Mouse (Mus musculus) neural tube, embryonic 13.5 days (tissue): ENCODE measurements around the gene Rarres2. TPM values are rescaled to one million over a fixed set of nuclear protein-coding genes. Genes with fewer than 3 reads are reported as not detected.
"Not testable (repeated sequence)": the region's sequence is repeated elsewhere in the genome, so short reads cannot be mapped to it uniquely, and the experiment has no call there.

Experiments
- ATAC-seq: fragments of 200-750 bp; cut with Nextera tagmentation; 2 replicates; pipeline ENCODE4 v1.8.0; 2017; ENCODE audit warnings: low read depth, mild to moderate bottlenecking, moderate TSS enrichment, moderate library complexity
- H3K27ac ChIP-seq: fragments of 300-500 bp; sonication (generic); replicated peaks from 2 replicates; pipeline ENCODE4 v1.5.1; 2015; ENCODE audit warnings: moderate library complexity, mild to moderate bottlenecking, inconsistent platforms
- H3K27me3 ChIP-seq: fragments of 300-500 bp; sonication (generic); 2 replicates; pipeline ENCODE4 v1.6.1; 2015; ENCODE audit warnings: mild to moderate bottlenecking, inconsistent platforms
- H3K36me3 ChIP-seq: fragments of 300-500 bp; sonication (generic); 2 replicates; pipeline ENCODE4 v1.6.1; 2015; ENCODE audit warnings: mild to moderate bottlenecking, inconsistent platforms
- H3K4me1 ChIP-seq: fragments of 300-500 bp; sonication (generic); replicated peaks from 2 replicates; pipeline ENCODE4 v1.6.1; 2015; ENCODE audit warnings: inconsistent platforms
- H3K4me2 ChIP-seq: fragments of 300-500 bp; sonication (generic); 2 replicates; pipeline ENCODE4 v1.6.1; 2015; ENCODE audit warnings: inconsistent platforms, mild to moderate bottlenecking, moderate library complexity
- H3K4me3 ChIP-seq: fragments of 300-500 bp; sonication (generic); 2 replicates; pipeline ENCODE4 v1.5.1; 2015; ENCODE audit warnings: mild to moderate bottlenecking, inconsistent platforms
- H3K9ac ChIP-seq: fragments of 300-500 bp; sonication (generic); 2 replicates; pipeline ENCODE4 v1.6.1; 2015; ENCODE audit warnings: moderate library complexity, mild to moderate bottlenecking, inconsistent platforms
- H3K9me3 ChIP-seq: fragments of 300-500 bp; sonication (generic); 2 replicates; pipeline ENCODE4 v1.6.1; 2016; ENCODE audit warnings: inconsistent platforms
- WGBS: fragments of 180-500 bp; shearing (Covaris S2); methylation state at CpG from one replicate; pipeline ENCODE4 v1.1.7; 2015; 5-methylcytosine and 5-hydroxymethylcytosine counted together
- polyA plus RNA-seq: library from polyadenylated mRNA; unstranded; fragments of >200 nt; fragmentation: Nextera tagmentation; extraction: Ambion mirVana; gene quantifications from 2 replicates; pipeline ENCODE4 v1.2.1, GENCODE M21; 2015

Gene Rarres2
- polyA plus RNA-seq, 1 experiment from 2014 or later, result 9.2 TPM

DNA sequence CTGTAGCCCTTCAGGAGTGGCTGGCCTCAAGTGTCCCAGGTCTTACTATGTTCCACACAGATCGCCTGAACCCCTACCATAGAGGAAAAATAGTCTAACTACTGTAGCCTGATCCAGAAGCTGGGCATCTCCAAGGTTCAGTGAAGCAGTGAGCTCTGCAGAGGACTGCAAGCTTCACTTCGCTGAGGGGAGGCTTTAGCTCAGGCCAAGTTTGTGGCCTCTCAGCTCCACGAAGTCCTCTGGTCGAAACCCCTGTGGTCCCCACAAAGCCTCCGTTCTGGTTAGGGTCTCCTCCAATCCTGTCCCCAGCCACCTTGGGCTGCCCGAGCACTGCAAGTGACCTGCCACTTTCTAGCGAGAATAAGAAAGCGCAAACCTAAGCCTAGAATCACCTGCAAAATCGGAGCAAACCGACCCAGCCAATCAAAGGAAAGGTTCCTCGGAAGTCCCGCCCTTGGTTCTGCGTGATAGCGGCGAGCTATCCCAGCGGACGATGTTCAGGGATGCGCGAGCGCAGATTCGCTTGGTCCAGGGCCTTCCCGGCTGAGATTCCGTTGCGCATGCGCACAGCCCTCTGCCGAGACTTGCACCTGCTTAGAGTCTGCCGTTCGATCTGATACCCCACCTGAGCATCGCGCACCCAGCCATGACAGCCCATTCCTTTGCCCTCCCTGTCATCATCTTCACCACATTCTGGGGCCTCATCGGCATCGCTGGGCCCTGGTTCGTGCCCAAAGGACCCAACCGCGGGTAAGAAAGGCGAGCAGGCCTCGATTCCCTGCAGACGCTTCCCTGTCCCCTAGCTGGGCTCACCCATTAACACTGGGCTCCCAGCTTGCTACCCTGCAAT, 35.3 kb downstream of the Rarres2 start, which contains the start of gene Atp6v0e2:
Gene Atp6v0e2 (plus strand): TSS at position 511 of the 850 bp plus-strand sequence.
- H3K4me2 ChIP-seq, result peak within 1 kb of the TSS; percentile 68
- peaks cover 45% of the 10 kb centered on the region for H3K4me1 ChIP-seq
- H3K4me3 ChIP-seq, result peak within 1 kb of the TSS; percentile 66
- 3% methylated on average over 38 of the region's 38 CpGs for WGBS
- ATAC-seq, result peak; percentile 96
- peaks cover 31% of the 10 kb centered on the region for H3K36me3 ChIP-seq
- no peaks in the 10 kb centered on the region for H3K27me3 ChIP-seq
- peak within 1 kb of the TSS; percentile 77 for H3K27ac ChIP-seq
- H3K9me3 ChIP-seq, result no peaks in the 10 kb centered on the region
- peak within 1 kb of the TSS; percentile 92 for H3K9ac ChIP-seq

DNA sequence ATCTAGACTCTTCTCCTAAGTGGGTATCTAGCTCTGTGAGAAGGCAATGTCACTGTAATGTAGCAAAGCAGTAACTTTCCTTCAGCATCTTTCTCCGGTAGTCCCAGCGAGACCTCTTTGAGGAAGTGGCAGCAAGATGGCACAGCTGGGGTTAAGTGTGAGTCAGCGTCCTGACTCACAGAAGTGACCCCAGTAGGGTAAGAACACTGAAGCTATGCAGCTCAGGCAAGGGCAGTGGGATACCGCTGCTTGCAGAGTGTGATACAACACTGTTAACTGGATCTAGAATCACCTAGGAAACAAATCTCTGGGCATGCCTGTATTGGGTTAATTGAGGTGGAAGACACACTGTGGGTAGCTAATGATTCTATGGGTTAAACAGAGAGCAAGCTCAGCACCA, 36.5 kb downstream of the Rarres2 start:
- no peak for ATAC-seq
- H3K9me3 ChIP-seq, result no peaks in the 10 kb centered on the region
- H3K9ac ChIP-seq, result no peak overlapping the region
- H3K27me3 ChIP-seq, result no peaks in the 10 kb centered on the region
- no peak overlapping the region; the same call in 1 of the 2 replicates for H3K4me2 ChIP-seq
- H3K4me3 ChIP-seq, result no peak overlapping the region
- peaks cover 34% of the 10 kb centered on the region for H3K4me1 ChIP-seq
- H3K27ac ChIP-seq, result no peak overlapping the region
- H3K36me3 ChIP-seq, result peaks cover 29% of the 10 kb centered on the region
- WGBS, result 76% methylated on average over 4 of the region's 4 CpGs

DNA sequence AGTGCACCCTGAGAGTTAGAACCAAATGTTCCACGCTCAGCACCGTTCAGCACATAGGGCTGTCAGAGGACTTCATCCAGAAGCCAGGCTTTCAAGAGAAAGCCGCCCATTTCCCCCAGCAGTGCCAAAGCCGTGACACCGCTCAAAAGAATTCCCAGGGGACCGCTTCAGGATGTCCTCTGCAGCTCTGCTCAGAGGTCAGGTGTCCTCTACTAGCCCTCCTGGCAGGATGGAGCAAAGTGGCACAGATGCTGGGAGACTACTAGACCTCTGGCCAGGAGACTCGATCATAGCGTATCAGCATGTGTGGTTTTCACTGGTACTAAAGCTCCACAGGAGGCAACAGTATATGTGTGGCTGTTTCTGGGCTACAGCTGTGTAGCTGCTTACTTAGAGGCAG, 37.7 kb downstream of the Rarres2 start:
- no peak for ATAC-seq
- 81% methylated on average over 8 of the region's 8 CpGs for WGBS

DNA sequence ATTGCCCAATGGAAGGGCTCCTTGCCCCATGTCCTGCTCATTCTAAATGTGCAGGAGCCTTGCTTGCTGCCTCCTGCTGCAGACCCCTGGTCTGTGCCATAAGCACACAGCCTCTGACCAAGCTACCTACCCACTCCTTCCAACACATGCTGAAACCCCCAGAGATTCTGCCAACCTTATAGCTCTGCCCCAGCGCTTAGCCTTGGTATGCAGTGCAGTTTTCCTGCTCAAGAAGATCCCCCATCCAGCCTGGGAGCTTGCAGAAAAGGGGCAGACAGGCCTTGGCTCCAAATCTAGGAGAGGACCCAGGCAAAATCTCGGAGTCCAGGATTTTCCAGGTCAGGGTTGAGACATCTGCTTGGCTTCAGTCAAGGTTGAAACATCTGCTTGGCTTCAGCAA, 39.1 kb downstream of the Rarres2 start:
- Histone ChIP-seq H3K9ac (no peak overlapping the region), H3K27ac (no peak overlapping the region), H3K36me3 (peaks cover 34% of the 10 kb centered on the region), H3K9me3 (no peaks in the 10 kb centered on the region), H3K4me3 (no peak overlapping the region), H3K4me1 (peaks cover 18% of the 10 kb centered on the region), H3K27me3 (no peaks in the 10 kb centered on the region), H3K4me2 (no peak overlapping the region)
- WGBS, result 74% methylated on average over 2 of the region's 2 CpGs
- no peak for ATAC-seq

More for the DNA sequence above, 37.7 kb downstream of the Rarres2 start:
- Histone ChIP-seq H3K4me3 (no peak overlapping the region), H3K27me3 (no peaks in the 10 kb centered on the region), H3K9ac (no peak overlapping the region), H3K27ac (no peak overlapping the region), H3K9me3 (no peaks in the 10 kb centered on the region), H3K36me3 (peaks cover 22% of the 10 kb centered on the region), H3K4me1 (peaks cover 29% of the 10 kb centered on the region), H3K4me2 (no peak overlapping the region)

DNA sequence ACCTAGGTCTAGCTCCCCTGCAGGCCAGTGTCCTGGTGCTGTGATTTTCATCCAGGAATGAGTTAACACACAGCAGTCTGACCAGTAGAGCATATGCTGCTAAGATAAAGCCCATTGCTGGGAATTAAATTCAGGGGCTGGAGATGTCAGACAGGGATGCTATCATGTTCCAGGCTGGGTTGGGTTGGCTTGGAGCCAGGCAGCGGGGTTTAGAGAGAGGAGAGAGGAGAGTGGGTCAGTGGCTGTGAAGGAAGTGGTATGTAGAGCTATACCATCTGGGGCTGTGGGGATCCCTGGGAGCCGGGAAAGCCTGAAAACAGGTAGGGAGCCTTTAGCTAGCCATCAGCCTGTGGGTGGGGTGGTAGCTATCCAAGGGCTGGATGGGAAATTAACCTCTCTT, 41.7 kb downstream of the Rarres2 start:
- 82% methylated on average over 2 of the region's 2 CpGs for WGBS
- no peak for ATAC-seq
- Histone ChIP-seq H3K9ac (no peak overlapping the region), H3K4me1 (no peaks in the 10 kb centered on the region), H3K4me3 (no peak overlapping the region), H3K9me3 (no peaks in the 10 kb centered on the region), H3K27me3 (no peaks in the 10 kb centered on the region), H3K4me2 (no peak overlapping the region), H3K27ac (no peak overlapping the region), H3K36me3 (peaks cover 45% of the 10 kb centered on the region)

DNA sequence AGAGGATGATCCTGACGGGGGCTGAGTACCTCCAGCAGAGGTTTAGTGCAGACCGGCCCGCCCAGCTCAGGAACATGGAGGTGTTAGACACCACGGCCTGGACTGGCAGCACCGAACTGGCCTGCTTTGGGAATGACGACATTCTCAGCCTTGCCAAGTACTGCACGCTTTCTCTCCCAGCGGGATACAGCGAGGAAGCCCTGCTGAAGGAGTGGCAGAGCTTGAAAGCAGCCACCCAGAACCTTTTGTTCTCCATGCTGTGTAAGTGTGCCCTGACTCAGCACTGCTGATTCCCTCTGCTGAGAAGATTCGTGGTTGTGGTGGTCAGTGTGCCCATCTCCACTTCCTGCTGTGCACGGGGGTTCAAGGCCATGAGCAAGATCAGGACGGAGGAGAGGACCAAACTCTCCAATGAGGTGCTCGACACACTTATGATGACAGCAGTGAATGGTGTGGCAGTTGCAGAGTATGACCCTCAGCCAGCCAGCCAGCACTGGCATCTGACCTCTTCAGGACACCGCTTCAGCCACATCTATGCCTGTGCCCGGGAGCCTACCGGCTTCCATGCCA, 42.6 kb downstream of the Rarres2 start:
- H3K9me3 ChIP-seq, result no peaks in the 10 kb centered on the region
- 92% methylated on average over 16 of the region's 16 CpGs for WGBS
- H3K9ac ChIP-seq, result no peak overlapping the region
- no peak overlapping the region for H3K4me2 ChIP-seq
- no peak overlapping the region for H3K4me3 ChIP-seq
- H3K27ac ChIP-seq, result no peak overlapping the region
- H3K36me3 ChIP-seq, result peaks cover 46% of the 10 kb centered on the region
- no peaks in the 10 kb centered on the region for H3K4me1 ChIP-seq
- no peak for ATAC-seq
- no peaks in the 10 kb centered on the region for H3K27me3 ChIP-seq

DNA sequence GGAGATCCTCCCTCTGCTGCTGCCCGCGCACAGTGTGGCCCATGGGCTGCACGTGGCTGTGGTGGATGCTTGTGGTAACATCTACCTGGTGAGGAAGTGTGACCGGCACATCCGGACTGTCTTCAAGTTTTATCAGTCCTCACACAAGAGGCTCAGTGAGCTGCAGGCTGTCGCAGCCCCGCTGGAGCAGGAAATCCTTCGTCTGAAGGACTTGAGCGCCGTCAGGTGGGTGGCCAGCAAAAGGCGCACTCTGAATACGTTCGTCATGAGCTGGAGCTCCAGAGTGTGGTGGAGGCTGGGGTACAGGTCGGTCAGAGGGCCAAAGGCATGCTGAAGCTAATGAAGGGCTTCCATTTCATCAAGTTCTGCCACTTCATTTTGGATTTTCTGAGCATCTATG, 43.3 kb downstream of the Rarres2 start:
- Histone ChIP-seq H3K27ac (no peak overlapping the region), H3K4me3 (no peak overlapping the region), H3K9ac (no peak overlapping the region), H3K4me1 (no peaks in the 10 kb centered on the region), H3K4me2 (no peak overlapping the region), H3K36me3 (peaks cover 46% of the 10 kb centered on the region), H3K27me3 (no peaks in the 10 kb centered on the region), H3K9me3 (no peaks in the 10 kb centered on the region)
- no peak for ATAC-seq
- WGBS, result 81% methylated on average over 14 of the region's 14 CpGs

DNA sequence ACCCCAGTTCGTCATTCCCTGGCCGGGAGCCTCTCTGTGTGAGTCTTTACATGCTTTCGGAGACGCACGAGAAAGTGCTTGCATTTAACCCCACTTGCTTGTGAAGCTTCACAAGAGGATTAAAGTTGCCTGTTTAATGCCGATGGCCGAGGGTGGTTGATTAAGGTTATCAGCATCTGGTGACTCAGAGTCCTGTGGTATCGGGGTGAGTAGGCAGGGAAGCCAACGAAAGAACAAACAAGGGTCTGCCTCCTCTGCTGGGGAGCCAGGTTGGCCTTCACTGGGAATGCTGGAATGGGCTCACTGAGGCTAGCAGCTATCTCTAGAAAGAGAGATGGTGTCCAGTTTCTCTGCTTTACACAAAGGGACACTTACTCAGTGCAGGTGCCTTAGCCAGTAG, 44.7 kb downstream of the Rarres2 start:
- Histone ChIP-seq H3K36me3 (peaks cover 46% of the 10 kb centered on the region), H3K27ac (no peak overlapping the region), H3K4me3 (no peak overlapping the region), H3K9me3 (no peaks in the 10 kb centered on the region), H3K9ac (no peak overlapping the region), H3K27me3 (no peaks in the 10 kb centered on the region), H3K4me1 (no peaks in the 10 kb centered on the region), H3K4me2 (no peak overlapping the region)
- WGBS, result 91% methylated on average over 9 of the region's 9 CpGs
- no peak for ATAC-seq

DNA sequence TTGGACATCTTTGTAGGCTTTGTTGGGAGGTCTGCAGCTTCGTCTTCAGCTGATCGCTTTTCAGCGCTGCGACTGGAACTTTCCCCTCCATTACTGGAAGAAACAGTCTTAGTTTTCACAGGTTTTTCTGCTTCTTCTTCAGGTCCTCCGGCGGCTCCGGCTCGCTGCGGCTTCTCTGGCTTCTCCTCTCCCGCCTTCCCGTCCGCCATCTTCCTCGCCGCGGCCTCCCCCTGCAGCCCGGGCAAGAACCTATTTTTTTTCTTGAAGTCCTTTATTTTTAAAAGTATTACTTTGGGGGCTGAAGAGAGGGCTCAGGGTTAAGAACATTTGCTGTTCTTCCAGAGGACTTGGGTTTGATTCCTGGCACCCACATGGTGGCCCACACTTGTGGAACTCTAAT, 47.7 kb downstream of the Rarres2 start:
- 94% methylated on average over 16 of the region's 16 CpGs for WGBS
- H3K27me3 ChIP-seq, H3K4me1 ChIP-seq, H3K9me3 ChIP-seq, ATAC-seq, H3K27ac ChIP-seq, H3K9ac ChIP-seq, H3K4me3 ChIP-seq, H3K4me2 ChIP-seq: not testable (repeated sequence)
- peaks cover 35% of the 10 kb centered on the region for H3K36me3 ChIP-seq

Other genes with a start within 250 kb of the Rarres2 start
- 23.8 and 27.4 TPM in 2 replicates for gene Krba1, start 177.2 kb downstream of the Rarres2 start, polyA plus RNA-seq
- 21.0 and 22.6 TPM in 2 replicates for gene Zfp467, start 127.0 kb downstream of the Rarres2 start, polyA plus RNA-seq
- gene Sspo, start 124.6 kb downstream of the Rarres2 start, polyA plus RNA-seq, result 0.31 and 0.43 TPM in 2 replicates
- 177 and 203 TPM in 2 replicates for gene Atp6v0e2, start 35.2 kb downstream of the Rarres2 start, polyA plus RNA-seq
- 20.7 and 24.0 TPM in 2 replicates for gene Lrrc61, start 18.0 kb downstream of the Rarres2 start, polyA plus RNA-seq
- not detected in 2 replicates for gene Gm45021, start 16.8 kb upstream of the Rarres2 start, polyA plus RNA-seq
- gene Repin1, start 21.1 kb upstream of the Rarres2 start, polyA plus RNA-seq, result 38.0 and 40.3 TPM in 2 replicates
- gene Gm44965, start 21.2 kb upstream of the Rarres2 start, polyA plus RNA-seq, result not detected in 2 replicates
- gene Zfp775, start 29.3 kb upstream of the Rarres2 start, polyA plus RNA-seq, result 11.3 and 15.7 TPM in 2 replicates
- gene AI854703, start 54.0 kb upstream of the Rarres2 start, polyA plus RNA-seq, result 11.2 and 12.7 TPM in 2 replicates
- gene Gimap8, start 74.4 kb upstream of the Rarres2 start, polyA plus RNA-seq, result 0.74 TPM in 2 replicates
- gene Gimap9, start 103.3 kb upstream of the Rarres2 start, polyA plus RNA-seq, result 1.6 and 2.7 TPM in 2 replicates
- gene Gimap4, start 111.8 kb upstream of the Rarres2 start, polyA plus RNA-seq, result 2.9 and 3.3 TPM in 2 replicates
- 10.9 and 11.6 TPM in 2 replicates for gene Gimap6, start 135.4 kb upstream of the Rarres2 start, polyA plus RNA-seq
- 0.95 TPM in 1 of 2 replicates, not detected in the other for gene Gm28053, start 145.8 kb upstream of the Rarres2 start, polyA plus RNA-seq
- gene Gimap7, start 145.8 kb upstream of the Rarres2 start, polyA plus RNA-seq, result not detected in 2 replicates
- 8.6 and 8.7 TPM in 2 replicates for gene Gimap1, start 166.3 kb upstream of the Rarres2 start, polyA plus RNA-seq
- gene Gimap5, start 173.4 kb upstream of the Rarres2 start, polyA plus RNA-seq, result 2.0 TPM in 2 replicates
- gene Gimap3, start 198.1 kb upstream of the Rarres2 start, polyA plus RNA-seq, result not detected in 2 replicates